Mouse (Mus musculus) heart, embryonic 16.5 days (tissue): Measurements from ENCODE around the gene Brat1. TPM values are rescaled to one million over a fixed set of nuclear protein-coding genes. Genes with fewer than 3 reads are reported as not detected.
A peak's percentile ranks its signal among the peaks of the same experiment; 100 is the strongest.

Experiments used
- ATAC-seq: fragments of 200-750 bp; cut with Nextera tagmentation; replicated peaks from 2 replicates; pipeline ENCODE4 v1.8.0; 2017; ENCODE audit warnings: moderate number of reproducible peaks; ENCODE audit not compliant: insufficient read depth, low FRiP score; ENCODE audit errors: extremely low read depth
- H3K27ac ChIP-seq: fragments of 300-500 bp; sonication (generic); 2 replicates; pipeline ENCODE4 v1.5.1; 2014; ENCODE audit warnings: mild to moderate bottlenecking, low read length, control low read depth, moderate library complexity
- H3K27me3 ChIP-seq: fragments of 300-500 bp; sonication (generic); 2 replicates; pipeline ENCODE4 v1.6.1; 2014; ENCODE audit warnings: low read length, mixed read lengths; ENCODE audit not compliant: control insufficient read depth, insufficient read depth
- H3K36me3 ChIP-seq: fragments of 300-500 bp; sonication (generic); 2 replicates; pipeline ENCODE4 v1.6.1; 2014; ENCODE audit not compliant: control insufficient read depth, insufficient read depth
- H3K4me1 ChIP-seq: fragments of 300-500 bp; sonication (generic); 2 replicates; pipeline ENCODE4 v1.6.1; 2014; ENCODE audit warnings: low read length, mixed read lengths; ENCODE audit not compliant: control insufficient read depth, insufficient read depth
- H3K4me2 ChIP-seq: fragments of 300-500 bp; sonication (generic); 2 replicates; pipeline ENCODE4 v1.6.1; 2014; ENCODE audit warnings: low read depth, mild to moderate bottlenecking, control low read depth, low read length
- H3K4me3 ChIP-seq: fragments of 300-500 bp; sonication (generic); 2 replicates; pipeline ENCODE4 v1.5.1; 2014; ENCODE audit warnings: mild to moderate bottlenecking, control low read depth, low read length
- H3K9ac ChIP-seq: fragments of 300-500 bp; sonication (generic); 2 replicates; pipeline ENCODE4 v1.6.1; 2014; ENCODE audit warnings: low read length, control low read depth
- H3K9me3 ChIP-seq: fragments of 300-500 bp; sonication (generic); replicated peaks from 2 replicates; pipeline ENCODE4 v1.6.1; 2016; ENCODE audit warnings: low read length; ENCODE audit not compliant: control insufficient read depth
- whole genome bisulfite sequencing: fragments of 180-500 bp; shearing (Covaris S2); extraction: QIAGEN DNeasy Blood & Tissue Kit; methylation state at CpG from one replicate; pipeline ENCODE4 v1.1.7; 2014; 5-methylcytosine and 5-hydroxymethylcytosine counted together
- polyA plus RNA-seq: library from polyadenylated mRNA; unstranded; fragments of >200 nt; fragmentation: Nextera tagmentation; extraction: Ambion mirVana; gene quantifications from 2 replicates; pipeline ENCODE4 v1.2.1, GENCODE M21; 2015

Gene Brat1
- polyA plus RNA-seq, 1 experiment from 2014 or later: 15.3 TPM

GRCm38 (mm10) chr5:140767704-140768141 is 62.9 kb downstream of the Brat1 start:
- H3K4me1 ChIP-seq: peaks cover 49% of the 10 kb centered on the region
- H3K4me3 ChIP-seq: no peak overlapping the region
- no peaks in the 10 kb centered on the region for H3K9me3 ChIP-seq
- H3K27me3 ChIP-seq: no peaks in the 10 kb centered on the region
- 9% methylated on average over 9 of the region's 9 CpGs for WGBS
- peak overlapping the region; percentile 17 for H3K9ac ChIP-seq
- H3K4me2 ChIP-seq: peak overlapping the region; percentile 3; the same call in 1 of the 2 replicates
- no peaks in the 10 kb centered on the region for H3K36me3 ChIP-seq
- peak overlapping the region; percentile 89 for H3K27ac ChIP-seq
- ATAC-seq: peak; percentile 84

- Histone ChIP-seq H3K9ac (peak overlapping the region; percentile 30), H3K4me1 (peaks cover 49% of the 10 kb centered on the region), H3K36me3 (no peaks in the 10 kb centered on the region), H3K27ac (peak overlapping the region; percentile 89), H3K9me3 (no peaks in the 10 kb centered on the region), H3K4me3 (no peak overlapping the region), H3K4me2 (no peak overlapping the region; the same call in 1 of the 2 replicates), H3K27me3 (no peaks in the 10 kb centered on the region)
- 0 out of 2 replicates have a peak, but pooled peaks have one; percentile 5 for ATAC-seq
- 47% methylated on average over 5 of the region's 5 CpGs for WGBS
These were observed 63.5 kb downstream of the Brat1 start for GRCm38 (mm10) chr5:140768333-140768732.

Other genes starting within 250 kb of the Brat1 start
- 11.4 and 13.9 TPM in 2 replicates for gene Chst12, start 199.5 kb upstream of the Brat1 start, polyA plus RNA-seq
- gene Grifin, start 139.9 kb upstream of the Brat1 start, polyA plus RNA-seq: 0.79 and 0.98 TPM in 2 replicates
- 6.2 and 7.7 TPM in 2 replicates for gene Lfng, start 97.7 kb upstream of the Brat1 start, polyA plus RNA-seq
- gene Ttyh3, start 56.0 kb upstream of the Brat1 start, polyA plus RNA-seq: 16.3 and 17.9 TPM in 2 replicates
- 9.6 and 10.3 TPM in 2 replicates for gene Iqce, start 2.6 kb upstream of the Brat1 start, polyA plus RNA-seq
- 0.90 and 1.1 TPM in 2 replicates for gene Amz1, start 19.1 kb downstream of the Brat1 start, polyA plus RNA-seq
- 7.1 and 11.0 TPM in 2 replicates for gene Gna12, start 125.4 kb downstream of the Brat1 start, polyA plus RNA-seq